Mouse (Mus musculus): ENCODE results near the gene Dgcr2.

- TF ChIP-seq CTCF (IDR thresholded peaks at IDR 0.05; ENCODE audit: low read depth, low read length), result no peak
- no peak for TF ChIP-seq POLR2A (IDR thresholded peaks at IDR 0.05; ENCODE audit: borderline replicate concordance, low read depth, low read length)
Measured at GRCm38 (mm10) chr16:17799584-17799983, 98.8 kb downstream of the Dgcr2 start.

Measured in bone marrow macrophage, adult 2 months (primary cell).